Mouse (Mus musculus): Measurements from ENCODE around the gene Gprin1. TPM values are rescaled to one million over a fixed set of nuclear protein-coding genes. Genes with fewer than 3 reads are reported as not detected.

The Gprin1 gene
- total and polyA plus RNA-seq, 2 experiments from 2014 or later: 19.9 to 146 TPM

DNA sequence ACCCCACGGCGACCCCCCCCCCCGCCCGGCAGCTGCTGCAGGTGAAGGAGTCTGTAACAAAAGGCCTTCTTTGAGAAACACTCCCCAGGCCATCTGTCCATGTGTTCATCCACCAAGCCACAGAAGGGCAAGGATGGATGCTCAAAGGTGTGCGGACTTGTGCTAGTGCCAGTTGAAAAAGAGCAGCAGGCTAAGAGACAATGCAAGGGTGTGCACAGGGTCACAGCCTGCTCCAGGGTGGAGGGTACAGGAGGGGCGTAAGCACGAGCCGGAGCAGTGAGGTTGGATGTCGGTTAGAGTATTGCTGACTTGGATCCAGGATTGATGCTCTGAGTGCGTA is 983 bp downstream of the Gprin1 start:
- 22% methylated on average over 10 of the region's 10 CpGs for WGBS
- H3K27me3 ChIP-seq (ENCODE audit: insufficient read depth, low read length): no peaks in the 10 kb centered on the region

DNA sequence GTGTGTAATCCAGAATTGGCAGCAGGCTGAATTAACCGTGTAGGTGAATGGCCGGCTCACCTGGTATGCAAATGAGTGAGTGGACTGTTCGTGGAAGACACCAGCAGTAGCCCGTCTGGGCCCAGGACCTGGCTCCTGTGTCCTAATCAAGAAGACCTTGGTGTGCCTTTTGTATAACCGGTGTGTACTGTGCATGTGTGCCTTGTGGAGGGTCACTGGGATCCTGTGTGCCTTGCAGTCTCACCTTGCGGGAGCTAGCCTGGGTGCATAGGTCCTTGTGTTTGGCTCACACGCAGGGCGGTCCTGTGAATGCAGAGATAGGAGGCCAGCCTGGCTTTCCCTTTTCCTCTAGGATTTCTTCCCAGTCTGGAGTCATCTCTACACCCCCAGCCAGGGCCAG is 1.5 kb downstream of the Gprin1 start:
- Histone ChIP-seq H3K4me2 (ENCODE audit: low read depth, low read length) (peak overlapping the region; percentile 61), H3K4me3 (ENCODE audit: low read length) (peak overlapping the region; percentile 63), H3K27me3 (ENCODE audit: insufficient read depth, low read length) (no peaks in the 10 kb centered on the region), H3K4me1 (ENCODE audit: insufficient read depth, low read length) (peaks cover 25% of the 10 kb centered on the region; the same call in 1 of the 2 replicates), H3K9ac (replicated peaks; ENCODE audit: low read length) (peak overlapping the region; percentile 84), H3K9me3 (ENCODE audit: low read length) (no peaks in the 10 kb centered on the region), H3K27ac (peak overlapping the region; percentile 94; the same call in 1 of the 2 replicates), H3K36me3 (ENCODE audit: insufficient read depth, low read length) (no peaks in the 10 kb centered on the region)
- ATAC-seq (no peak), DNase-seq (ENCODE audit: low spot score) (no peak)
- TF ChIP-seq CTCF (IDR thresholded peaks at IDR 0.05; ENCODE audit: low read depth): no peak
- 71% methylated on average over 8 of the region's 8 CpGs for WGBS

More for the DNA sequence above, 983 bp downstream of the Gprin1 start:
- Histone ChIP-seq H3K4me1 (ENCODE audit: insufficient read depth, low read length) (peaks cover 25% of the 10 kb centered on the region; the same call in 1 of the 2 replicates), H3K9ac (replicated peaks; ENCODE audit: low read length) (peak overlapping the region; percentile 84), H3K4me3 (ENCODE audit: low read length) (peak overlapping the region; percentile 63), H3K9me3 (ENCODE audit: low read length) (no peaks in the 10 kb centered on the region), H3K27ac (peak overlapping the region; percentile 94), H3K36me3 (ENCODE audit: insufficient read depth, low read length) (no peaks in the 10 kb centered on the region), H3K4me2 (ENCODE audit: low read depth, low read length) (peak overlapping the region; percentile 61)
- no peak for TF ChIP-seq CTCF (IDR thresholded peaks at IDR 0.05; ENCODE audit: low read depth)
- ATAC-seq: peak; percentile 41
- no peak for DNase-seq (ENCODE audit: low spot score)

DNA sequence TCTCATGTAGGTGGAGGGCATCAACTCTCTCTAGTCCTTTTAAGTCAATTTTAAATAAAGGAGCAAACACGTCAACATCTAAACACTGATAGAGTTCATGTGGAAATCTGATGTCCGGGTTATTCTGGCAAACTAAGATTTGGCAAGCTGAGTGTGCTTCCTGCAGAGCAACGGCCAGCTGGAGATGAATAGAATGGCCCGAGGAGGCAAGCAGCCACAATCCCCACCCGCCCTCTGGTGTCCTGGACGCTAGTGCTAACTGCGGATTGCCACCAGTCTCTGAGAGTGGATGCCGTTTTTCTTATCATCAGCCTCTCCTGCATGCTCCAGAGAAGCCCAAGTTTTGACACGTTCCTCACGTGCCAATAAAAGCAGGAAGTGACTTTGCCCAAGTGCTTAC is 2.8 kb downstream of the Gprin1 start:
- peak; percentile 28; the same call in 1 of the 2 replicates for TF ChIP-seq CTCF (IDR thresholded peaks at IDR 0.05; ENCODE audit: low read depth)
- no peaks in the 10 kb centered on the region for H3K27me3 ChIP-seq (ENCODE audit: insufficient read depth, low read length)
- no peaks in the 10 kb centered on the region for H3K9me3 ChIP-seq (ENCODE audit: low read length)
- no peak overlapping the region for H3K27ac ChIP-seq
- no peak for ATAC-seq
- 16% methylated on average over 10 of the region's 10 CpGs for WGBS
- no peak overlapping the region for H3K4me3 ChIP-seq (ENCODE audit: low read length)
- H3K4me2 ChIP-seq (ENCODE audit: low read depth, low read length): peak overlapping the region; percentile 61
- peaks cover 21% of the 10 kb centered on the region; the same call in 1 of the 2 replicates for H3K4me1 ChIP-seq (ENCODE audit: insufficient read depth, low read length)
- H3K36me3 ChIP-seq (ENCODE audit: insufficient read depth, low read length): no peaks in the 10 kb centered on the region
- no peak overlapping the region; the same call in 1 of the 2 replicates for H3K9ac ChIP-seq (replicated peaks; ENCODE audit: low read length)
- peak; percentile 48 for DNase-seq (ENCODE audit: low spot score)

- peaks cover 21% of the 10 kb centered on the region; the same call in 1 of the 2 replicates for H3K4me1 ChIP-seq (ENCODE audit: insufficient read depth, low read length)
- no peak for TF ChIP-seq CTCF (IDR thresholded peaks at IDR 0.05; ENCODE audit: low read depth)
Observed at GRCm38 (mm10) chr13:54746110-54746509, 3.6 kb downstream of the Gprin1 start.

DNA sequence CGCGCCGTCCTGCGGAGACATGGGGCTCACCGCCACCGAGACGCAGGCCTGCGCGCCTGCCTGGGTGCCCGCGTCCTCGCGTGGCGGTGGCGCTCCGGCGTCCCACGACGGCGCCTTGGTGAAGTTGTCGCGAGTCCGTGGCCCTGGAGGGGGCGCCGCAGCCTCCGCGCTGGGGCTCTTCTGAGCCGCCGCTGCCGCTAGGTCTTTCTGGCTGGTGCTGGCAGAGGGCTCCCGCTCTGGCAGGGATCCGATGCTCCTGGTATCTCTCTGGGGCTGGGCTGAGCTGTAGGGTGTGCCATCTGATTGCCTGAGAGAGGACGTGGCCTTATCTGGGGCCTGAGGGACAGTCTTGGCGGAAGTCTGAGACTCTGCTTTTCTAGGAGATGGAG is 11.5 kb downstream of the Gprin1 start:
- Histone ChIP-seq H3K4me2 (ENCODE audit: low read depth, low read length) (peak overlapping the region; percentile 44), H3K9me3 (ENCODE audit: low read length) (no peaks in the 10 kb centered on the region), H3K4me1 (ENCODE audit: insufficient read depth, low read length) (peaks cover 3% of the 10 kb centered on the region; the same call in 1 of the 2 replicates), H3K27me3 (ENCODE audit: insufficient read depth, low read length) (no peaks in the 10 kb centered on the region), H3K4me3 (ENCODE audit: low read length) (peak overlapping the region; percentile 13; the same call in 1 of the 2 replicates), H3K27ac (no peak overlapping the region), H3K9ac (replicated peaks; ENCODE audit: low read length) (0 out of 2 replicates have a peak overlapping the region, but pooled peaks have one; percentile 17), H3K36me3 (ENCODE audit: insufficient read depth, low read length) (peaks cover 23% of the 10 kb centered on the region)
- WGBS: 5% methylated on average over 32 of the region's 34 CpGs
- TF ChIP-seq CTCF (IDR thresholded peaks at IDR 0.05; ENCODE audit: low read depth): no peak
- peak; percentile 53 for DNase-seq (ENCODE audit: low spot score)
- ATAC-seq: 0 out of 2 replicates have a peak, but pooled peaks have one; percentile 6

More at GRCm38 (mm10) chr13:54746110-54746509, 3.6 kb downstream of the Gprin1 start:
- WGBS: 34% methylated on average over 6 of the region's 6 CpGs
- H3K4me3 ChIP-seq (ENCODE audit: low read length): no peak overlapping the region
- H3K27me3 ChIP-seq (ENCODE audit: insufficient read depth, low read length): no peaks in the 10 kb centered on the region
- no peak for DNase-seq (ENCODE audit: low spot score)
- no peak overlapping the region for H3K9ac ChIP-seq (replicated peaks; ENCODE audit: low read length)
- peaks cover 3% of the 10 kb centered on the region; the same call in 1 of the 2 replicates for H3K36me3 ChIP-seq (ENCODE audit: insufficient read depth, low read length)
- H3K27ac ChIP-seq: no peak overlapping the region
- H3K9me3 ChIP-seq (ENCODE audit: low read length): no peaks in the 10 kb centered on the region
- peak overlapping the region; percentile 30; the same call in 1 of the 2 replicates for H3K4me2 ChIP-seq (ENCODE audit: low read depth, low read length)
- ATAC-seq: no peak

- DNase-seq (ENCODE audit: low spot score): peak; percentile 69
- Histone ChIP-seq H3K9me3 (ENCODE audit: low read length) (no peaks in the 10 kb centered on the region), H3K27me3 (ENCODE audit: insufficient read depth, low read length) (no peaks in the 10 kb centered on the region), H3K36me3 (ENCODE audit: insufficient read depth, low read length) (peaks cover 23% of the 10 kb centered on the region), H3K4me2 (ENCODE audit: low read depth, low read length) (peak overlapping the region; percentile 44), H3K27ac (no peak overlapping the region), H3K9ac (replicated peaks; ENCODE audit: low read length) (0 out of 2 replicates have a peak overlapping the region, but pooled peaks have one; percentile 17), H3K4me1 (ENCODE audit: insufficient read depth, low read length) (peaks cover 3% of the 10 kb centered on the region; the same call in 1 of the 2 replicates), H3K4me3 (ENCODE audit: low read length) (peak overlapping the region; percentile 13; the same call in 1 of the 2 replicates)
- TF ChIP-seq CTCF (IDR thresholded peaks at IDR 0.05; ENCODE audit: low read depth): no peak
- ATAC-seq: peak; percentile 64
- WGBS: 4% methylated on average over 66 of the region's 87 CpGs
Observed at GRCm38 (mm10) chr13:54737488-54738212, 12.0 kb downstream of the Gprin1 start.
